Mouse (Mus musculus) G1E (cell line): ENCODE measurements around the gene Adarb2.

Experiments used
- CTCF ChIP-seq: IDR thresholded peaks from 2 replicates; pipeline ENCODE4 v1.5.1; 2012; ENCODE audit warnings: low read depth, low read length, inconsistent platforms, mixed read lengths
- GATA1 ChIP-seq: IDR thresholded peaks from 2 replicates; pipeline ENCODE4 v1.6.1; 2012; ENCODE audit warnings: borderline replicate concordance, low read length, inconsistent platforms, mixed read lengths
- GATA2 ChIP-seq: IDR thresholded peaks from 2 replicates; pipeline ENCODE4 v1.6.1; 2012; ENCODE audit warnings: low read depth, low read length, inconsistent platforms, borderline replicate concordance
- POLR2AphosphoS5 ChIP-seq: IDR thresholded peaks from 2 replicates; pipeline ENCODE4 v1.6.1; 2012; ENCODE audit warnings: low read depth, low read length, inconsistent platforms; ENCODE audit not compliant: insufficient replicate concordance
- TAL1 ChIP-seq: conservative IDR thresholded peaks from 2 replicates; pipeline ENCODE4 v1.6.1; 2012; ENCODE audit warnings: low read depth, low read length, inconsistent platforms, mixed read lengths

- TF ChIP-seq CTCF (no peak), TAL1 (no peak), GATA1 (no peak), GATA2 (no peak), POLR2AphosphoS5 (no peak)
Measured at GRCm38 (mm10) chr13:8700981-8701380, 498.3 kb downstream of the Adarb2 start.
